Mouse (Mus musculus) myocyte (in vitro differentiated cells): ENCODE data around the gene Hadhb. TPM values are rescaled to one million over a fixed set of nuclear protein-coding genes. Genes with fewer than 3 reads are reported as not detected.

ENCODE experiments used
- H3K27me3 ChIP-seq: one replicate; pipeline ENCODE4 v1.6.1; 2011; ENCODE audit not compliant: control insufficient read depth, insufficient read depth, insufficient read length
- H3K36me3 ChIP-seq: one replicate; pipeline ENCODE4 v1.6.1; 2011; ENCODE audit not compliant: control insufficient read depth, insufficient read depth
- H3K4me2 ChIP-seq: one replicate; pipeline ENCODE4 v1.6.1; 2011; ENCODE audit warnings: low read depth, control low read depth
- H3K4me3 ChIP-seq: one replicate; pipeline ENCODE4 v1.5.1; 2011; ENCODE audit warnings: mild to moderate bottlenecking, control low read depth, moderate library complexity
- H3K79me2 ChIP-seq: one replicate; pipeline ENCODE4 v1.6.1; 2011; ENCODE audit not compliant: control insufficient read depth, insufficient read depth
- H3ac ChIP-seq: one replicate; pipeline ENCODE4 v1.6.1; 2011; ENCODE audit not compliant: control insufficient read depth, insufficient read length
- CEBPB ChIP-seq: IDR thresholded peaks from 2 replicates; pipeline ENCODE4 v1.6.1; 2011; ENCODE audit warnings: mild to moderate bottlenecking, moderate library complexity; ENCODE audit not compliant: poor library complexity, insufficient read depth, severe bottlenecking
- E2F4 ChIP-seq: IDR thresholded peaks from one replicate; pipeline ENCODE4 v1.6.1; 2011; ENCODE audit warnings: mild to moderate bottlenecking, control low read depth, moderate library complexity; ENCODE audit not compliant: insufficient read depth
- MAX ChIP-seq: IDR thresholded peaks from one replicate; pipeline ENCODE4 v1.6.1; 2011; ENCODE audit warnings: low read depth, mild to moderate bottlenecking, control low read depth
- MYOD1 ChIP-seq, 3 experiments: IDR thresholded peaks; one replicate each; pipeline ENCODE4 v1.6.1; 2011; ENCODE audit warnings: control low read depth in 2 of 3, low read depth in 2 of 3, mild to moderate bottlenecking in 2 of 3, moderate library complexity in 1 of 3; ENCODE audit not compliant: insufficient read length in 2 of 3, control insufficient read depth in 1 of 3
- MYOG ChIP-seq, 3 experiments: IDR thresholded peaks; one replicate each; pipeline ENCODE4 v1.6.1; 2011; ENCODE audit warnings: control low read depth in 2 of 3, low read depth in 2 of 3, mild to moderate bottlenecking in 2 of 3; ENCODE audit not compliant: insufficient read length in 2 of 3, control insufficient read depth in 1 of 3, insufficient read depth in 1 of 3
- POLR2A ChIP-seq: IDR thresholded peaks from one replicate; pipeline ENCODE4 v1.6.1; 2011; ENCODE audit warnings: low read depth, mild to moderate bottlenecking, control low read depth, moderate library complexity; ENCODE audit not compliant: insufficient read length
- POLR2AphosphoS2 ChIP-seq: IDR thresholded peaks from one replicate; pipeline ENCODE4 v1.6.1; 2011; ENCODE audit warnings: low read depth, control low read depth; ENCODE audit not compliant: insufficient read length
- REST ChIP-seq: IDR thresholded peaks from one replicate; pipeline ENCODE4 v1.6.1; 2011; ENCODE audit warnings: mild to moderate bottlenecking, control low read depth, moderate library complexity; ENCODE audit not compliant: insufficient read depth, insufficient read length
- SRF ChIP-seq: IDR thresholded peaks from one replicate; pipeline ENCODE4 v1.6.1; 2011; ENCODE audit warnings: low read depth; ENCODE audit not compliant: control insufficient read depth, insufficient read length
- TCF12 ChIP-seq: IDR thresholded peaks from one replicate; pipeline ENCODE4 v1.6.1; 2011; ENCODE audit warnings: mild to moderate bottlenecking, control low read depth; ENCODE audit not compliant: poor library complexity, insufficient read depth, severe bottlenecking
- TCF3 ChIP-seq: IDR thresholded peaks from one replicate; pipeline ENCODE4 v1.6.1; 2011; ENCODE audit warnings: low read depth, control low read depth; ENCODE audit not compliant: insufficient read length
- USF1 ChIP-seq: IDR thresholded peaks from one replicate; pipeline ENCODE4 v1.6.1; 2011; ENCODE audit warnings: low read depth, mild to moderate bottlenecking, control low read depth, moderate library complexity
- polyA plus RNA-seq: library from polyadenylated mRNA; unstranded; fragments of >200 nt; fragmentation: generic; extraction: Trizol; gene quantifications from one replicate; pipeline ENCODE4 v1.2.1, GENCODE M21; 2012; ENCODE audit warnings: missing spikeins

Hadhb gene
- polyA plus RNA-seq, 1 experiment, result 52.3 TPM

- peak overlapping the region; percentile 50 for H3K4me2 ChIP-seq
- no peak overlapping the region for H3K4me3 ChIP-seq
- H3ac ChIP-seq, result no peak overlapping the region
- H3K79me2 ChIP-seq, result no peaks in the 10 kb centered on the region
- H3K36me3 ChIP-seq, result peaks cover 5% of the 10 kb centered on the region
- peaks cover 14% of the 10 kb centered on the region for H3K27me3 ChIP-seq
- no peak for TF ChIP-seq MYOG (IDR thresholded peaks at IDR 0.05; ENCODE audit: control insufficient read depth in 1 of 3, insufficient read depth in 1 of 3, insufficient read length in 2 of 3, low read depth in 2 of 3)
- no peak for TF ChIP-seq E2F4
- no peak for TF ChIP-seq REST
- no peak for TF ChIP-seq USF1
- no peak for TF ChIP-seq SRF
- TF ChIP-seq TCF12, result no peak
Observed at GRCm38 (mm10) chr5:30113881-30114760, 40.9 kb upstream of the Hadhb start.

DNA sequence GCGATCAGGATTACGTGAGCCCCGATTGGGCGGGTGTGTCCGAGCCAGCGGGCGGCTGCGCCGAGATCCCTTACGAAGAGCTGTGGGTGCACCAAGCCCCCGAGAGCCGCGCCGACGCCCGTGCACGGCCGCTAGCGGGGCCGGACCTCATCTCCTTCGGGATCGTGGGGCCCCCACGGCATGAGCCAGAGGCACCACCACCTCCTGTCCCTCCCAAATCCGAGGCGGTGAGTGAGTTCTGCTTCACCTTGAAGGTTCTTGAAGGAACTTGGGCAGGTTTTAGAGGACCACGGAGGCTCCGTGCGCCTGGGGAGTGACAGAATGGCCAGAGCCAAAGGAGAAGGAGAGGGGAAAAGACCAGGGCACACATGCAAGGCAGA lies 40.3 kb upstream of the Hadhb start:
- H3K79me2 ChIP-seq, result no peaks in the 10 kb centered on the region
- peak overlapping the region; percentile 50 for H3K4me2 ChIP-seq
- no peak overlapping the region for H3ac ChIP-seq
- no peak overlapping the region for H3K4me3 ChIP-seq
- H3K36me3 ChIP-seq, result peaks cover 5% of the 10 kb centered on the region
- no peak for TF ChIP-seq REST
- TF ChIP-seq USF1, result no peak
- no peak for TF ChIP-seq TCF3
- TF ChIP-seq POLR2AphosphoS2, result no peak
- no peak for TF ChIP-seq MAX
- no peak for TF ChIP-seq CEBPB
- no peak for TF ChIP-seq POLR2A
- TF ChIP-seq TCF12, result no peak
- no peak for TF ChIP-seq E2F4
- TF ChIP-seq MYOD1 (IDR thresholded peaks at IDR 0.05; ENCODE audit: control insufficient read depth in 1 of 3, insufficient read length in 2 of 3, low read depth in 2 of 3), result no peak
- no peak for TF ChIP-seq MYOG (IDR thresholded peaks at IDR 0.05; ENCODE audit: control insufficient read depth in 1 of 3, insufficient read depth in 1 of 3, insufficient read length in 2 of 3, low read depth in 2 of 3)
- no peak for TF ChIP-seq SRF
- H3K27me3 ChIP-seq, result peaks cover 14% of the 10 kb centered on the region

- Histone ChIP-seq H3K36me3 (peaks cover 5% of the 10 kb centered on the region), H3ac (no peak overlapping the region), H3K4me2 (no peak overlapping the region), H3K79me2 (no peaks in the 10 kb centered on the region), H3K4me3 (no peak overlapping the region), H3K27me3 (peaks cover 14% of the 10 kb centered on the region)
- TF ChIP-seq MAX, result no peak
- TF ChIP-seq TCF3, result no peak
- TF ChIP-seq CEBPB, result no peak
- TF ChIP-seq TCF12, result no peak
- no peak for TF ChIP-seq MYOD1 (IDR thresholded peaks at IDR 0.05; ENCODE audit: control insufficient read depth in 1 of 3, insufficient read length in 2 of 3, low read depth in 2 of 3)
- no peak for TF ChIP-seq SRF
- no peak for TF ChIP-seq POLR2AphosphoS2
- no peak for TF ChIP-seq USF1
- no peak for TF ChIP-seq E2F4
Observed at GRCm38 (mm10) chr5:30115718-30116117, 39.3 kb upstream of the Hadhb start.

DNA sequence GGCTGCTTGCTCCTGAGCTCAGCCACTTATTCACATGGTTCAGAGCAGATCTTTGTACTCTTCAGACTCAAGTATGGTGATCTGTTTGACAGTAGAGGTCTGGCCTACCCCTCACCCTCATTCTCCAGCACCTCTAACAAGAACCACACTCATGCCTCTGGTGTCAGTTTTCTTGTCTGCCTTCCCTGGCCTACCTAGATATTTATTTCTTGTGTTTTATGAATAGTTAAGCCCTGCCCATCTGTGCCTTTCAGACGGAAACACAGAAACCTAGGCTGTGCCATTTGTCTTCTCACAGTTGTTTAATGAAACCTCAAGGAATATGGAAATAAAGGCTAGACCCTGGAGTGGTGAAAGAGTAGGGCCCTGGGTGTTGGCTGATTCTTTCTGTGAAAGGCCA lies 37.0 kb upstream of the Hadhb start:
- no peak overlapping the region for H3K4me3 ChIP-seq

DNA sequence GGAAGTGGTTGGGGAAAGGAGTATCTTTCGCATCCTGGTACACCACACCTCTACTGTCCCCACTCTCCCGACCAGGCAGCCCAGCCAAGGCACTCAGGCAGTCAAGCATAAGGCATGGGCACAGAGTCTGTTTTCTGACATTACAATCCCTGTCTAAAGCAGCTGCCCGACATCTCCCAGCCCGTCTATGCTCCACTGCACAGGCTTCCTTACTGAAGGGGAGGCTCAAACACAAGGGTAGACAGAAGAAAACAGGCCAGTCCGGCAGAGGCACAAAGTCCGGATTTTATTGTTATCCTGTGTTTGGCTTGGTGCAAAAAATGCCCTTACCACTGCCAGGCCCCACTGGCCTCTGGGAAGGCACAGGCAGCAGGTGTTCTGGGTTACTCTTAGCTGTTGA lies 35.9 kb upstream of the Hadhb start:
- Histone ChIP-seq H3K4me2 (no peak overlapping the region), H3K79me2 (no peaks in the 10 kb centered on the region), H3K36me3 (peaks cover 27% of the 10 kb centered on the region), H3K4me3 (no peak overlapping the region), H3K27me3 (peaks cover 8% of the 10 kb centered on the region), H3ac (no peak overlapping the region)
- no peak for TF ChIP-seq REST
- no peak for TF ChIP-seq POLR2A
- TF ChIP-seq TCF3, result no peak
- no peak for TF ChIP-seq TCF12
- no peak for TF ChIP-seq POLR2AphosphoS2

More for the DNA sequence above, 37.0 kb upstream of the Hadhb start:
- Histone ChIP-seq H3ac (no peak overlapping the region), H3K27me3 (peaks cover 14% of the 10 kb centered on the region), H3K4me2 (no peak overlapping the region), H3K36me3 (peaks cover 22% of the 10 kb centered on the region), H3K79me2 (no peaks in the 10 kb centered on the region)
- TF ChIP-seq E2F4 (no peak), MAX (no peak), POLR2AphosphoS2 (no peak)
